Mouse (Mus musculus): ENCODE measurements around the gene Glt8d2. TPM values are rescaled to one million over a fixed set of nuclear protein-coding genes. Genes with fewer than 3 reads are reported as not detected.

Glt8d2 gene
- polyA plus RNA-seq, 1 experiment = not detected

- no peaks in the 10 kb centered on the region; the same call in 1 of the 2 replicates for H3K4me1 ChIP-seq (ENCODE audit: control insufficient read depth, insufficient read depth, low read length)
- WGBS = 45% methylated on average over 2 of the region's 2 CpGs
- no peak overlapping the region for H3K4me3 ChIP-seq (replicated peaks; ENCODE audit: control insufficient read depth, low read depth, low read length)
- TF ChIP-seq POLR2A (IDR thresholded peaks at IDR 0.05; ENCODE audit: borderline replicate concordance, control insufficient read depth, low read depth, low read length) (no peak), CTCF (IDR thresholded peaks at IDR 0.05; ENCODE audit: control insufficient read depth, insufficient read depth, low read length) (no peak)
- H3K27ac ChIP-seq (ENCODE audit: control insufficient read depth, insufficient read depth, low read depth, low read length, poor library complexity) = no peak overlapping the region
These were observed 5.0 kb downstream of the Glt8d2 start for GRCm38 (mm10) chr10:82685440-82685839.

GRCm38 (mm10) chr10:82681639-82682038, 8.8 kb downstream of the Glt8d2 start:
- WGBS = 85% methylated on average over 7 of the region's 7 CpGs
- TF ChIP-seq CTCF (IDR thresholded peaks at IDR 0.05; ENCODE audit: control insufficient read depth, insufficient read depth, low read length) = no peak
- no peak for TF ChIP-seq POLR2A (IDR thresholded peaks at IDR 0.05; ENCODE audit: borderline replicate concordance, control insufficient read depth, low read depth, low read length)
- Histone ChIP-seq H3K4me1 (ENCODE audit: control insufficient read depth, insufficient read depth, low read length) (no peaks in the 10 kb centered on the region), H3K27ac (ENCODE audit: control insufficient read depth, insufficient read depth, low read depth, low read length, poor library complexity) (no peak overlapping the region), H3K4me3 (replicated peaks; ENCODE audit: control insufficient read depth, low read depth, low read length) (no peak overlapping the region)

- 87% methylated on average over 5 of the region's 5 CpGs for WGBS
- Histone ChIP-seq H3K27ac (ENCODE audit: control insufficient read depth, insufficient read depth, low read depth, low read length, poor library complexity) (no peak overlapping the region), H3K4me3 (replicated peaks; ENCODE audit: control insufficient read depth, low read depth, low read length) (no peak overlapping the region), H3K4me1 (ENCODE audit: control insufficient read depth, insufficient read depth, low read length) (no peaks in the 10 kb centered on the region)
- TF ChIP-seq CTCF (IDR thresholded peaks at IDR 0.05; ENCODE audit: control insufficient read depth, insufficient read depth, low read length) (no peak), POLR2A (IDR thresholded peaks at IDR 0.05; ENCODE audit: borderline replicate concordance, control insufficient read depth, low read depth, low read length) (no peak)
These were observed 9.7 kb downstream of the Glt8d2 start for GRCm38 (mm10) chr10:82680769-82681168.

- 78% methylated on average over 6 of the region's 6 CpGs for WGBS
- TF ChIP-seq CTCF (IDR thresholded peaks at IDR 0.05; ENCODE audit: control insufficient read depth, insufficient read depth, low read length) (no peak), POLR2A (IDR thresholded peaks at IDR 0.05; ENCODE audit: borderline replicate concordance, control insufficient read depth, low read depth, low read length) (no peak)
These were observed 13.5 kb downstream of the Glt8d2 start for GRCm38 (mm10) chr10:82676949-82677348.

GRCm38 (mm10) chr10:82670205-82670604, 20.2 kb downstream of the Glt8d2 start:
- no peak overlapping the region for H3K27ac ChIP-seq (ENCODE audit: control insufficient read depth, insufficient read depth, low read depth, low read length, poor library complexity)
- 21% methylated on average over 6 of the region's 6 CpGs for WGBS
- no peak overlapping the region for H3K4me3 ChIP-seq (replicated peaks; ENCODE audit: control insufficient read depth, low read depth, low read length)
- TF ChIP-seq POLR2A (IDR thresholded peaks at IDR 0.05; ENCODE audit: borderline replicate concordance, control insufficient read depth, low read depth, low read length) (no peak), CTCF (IDR thresholded peaks at IDR 0.05; ENCODE audit: control insufficient read depth, insufficient read depth, low read length) (no peak)
- peaks cover 1% of the 10 kb centered on the region; the same call in 1 of the 2 replicates for H3K4me1 ChIP-seq (ENCODE audit: control insufficient read depth, insufficient read depth, low read length)

More at GRCm38 (mm10) chr10:82676949-82677348, 13.5 kb downstream of the Glt8d2 start:
- no peak overlapping the region for H3K4me3 ChIP-seq (replicated peaks; ENCODE audit: control insufficient read depth, low read depth, low read length)
- no peak overlapping the region for H3K27ac ChIP-seq (ENCODE audit: control insufficient read depth, insufficient read depth, low read depth, low read length, poor library complexity)
- no peaks in the 10 kb centered on the region for H3K4me1 ChIP-seq (ENCODE audit: control insufficient read depth, insufficient read depth, low read length)

- WGBS = 18% methylated on average over 22 of the region's 22 CpGs
- Histone ChIP-seq H3K27ac (ENCODE audit: control insufficient read depth, insufficient read depth, low read depth, low read length, poor library complexity) (no peak overlapping the region), H3K4me1 (ENCODE audit: control insufficient read depth, insufficient read depth, low read length) (peaks cover 3% of the 10 kb centered on the region; the same call in 1 of the 2 replicates), H3K4me3 (replicated peaks; ENCODE audit: control insufficient read depth, low read depth, low read length) (no peak overlapping the region)
- TF ChIP-seq CTCF (IDR thresholded peaks at IDR 0.05; ENCODE audit: control insufficient read depth, insufficient read depth, low read length) (peak; percentile 85), POLR2A (IDR thresholded peaks at IDR 0.05; ENCODE audit: borderline replicate concordance, control insufficient read depth, low read depth, low read length) (no peak)
These were observed 23.8 kb downstream of the Glt8d2 start for GRCm38 (mm10) chr10:82666436-82667234.

GRCm38 (mm10) chr10:82665951-82666350, 24.5 kb downstream of the Glt8d2 start:
- 57% methylated on average over 3 of the region's 3 CpGs for WGBS
- Histone ChIP-seq H3K4me3 (replicated peaks; ENCODE audit: control insufficient read depth, low read depth, low read length) (no peak overlapping the region), H3K27ac (ENCODE audit: control insufficient read depth, insufficient read depth, low read depth, low read length, poor library complexity) (no peak overlapping the region), H3K4me1 (ENCODE audit: control insufficient read depth, insufficient read depth, low read length) (peaks cover 3% of the 10 kb centered on the region; the same call in 1 of the 2 replicates)
- TF ChIP-seq POLR2A (IDR thresholded peaks at IDR 0.05; ENCODE audit: borderline replicate concordance, control insufficient read depth, low read depth, low read length) (no peak), CTCF (IDR thresholded peaks at IDR 0.05; ENCODE audit: control insufficient read depth, insufficient read depth, low read length) (no peak)

GRCm38 (mm10) chr10:82663289-82663688, 27.2 kb downstream of the Glt8d2 start:
- TF ChIP-seq CTCF (IDR thresholded peaks at IDR 0.05; ENCODE audit: control insufficient read depth, insufficient read depth, low read length) (no peak), POLR2A (IDR thresholded peaks at IDR 0.05; ENCODE audit: borderline replicate concordance, control insufficient read depth, low read depth, low read length) (no peak)
- no peak overlapping the region for H3K27ac ChIP-seq (ENCODE audit: control insufficient read depth, insufficient read depth, low read depth, low read length, poor library complexity)
- H3K4me1 ChIP-seq (ENCODE audit: control insufficient read depth, insufficient read depth, low read length) = peaks cover 3% of the 10 kb centered on the region; the same call in 1 of the 2 replicates
- H3K4me3 ChIP-seq (replicated peaks; ENCODE audit: control insufficient read depth, low read depth, low read length) = no peak overlapping the region
- 79% methylated on average over 2 of the region's 2 CpGs for WGBS

Data from bone marrow, adult 2 months (tissue).